Mouse (Mus musculus) limb, embryonic 10.5 days (tissue): Measurements from ENCODE around the gene Pdzd7. TPM values are rescaled to one million over a fixed set of nuclear protein-coding genes. Genes with fewer than 3 reads are reported as not detected.

ENCODE experiments used
- DNase-seq: peaks from one replicate; pipeline ENCODE4 v3.0.0-alpha.2; 2017; ENCODE audit warnings: low spot score
- H3K27ac ChIP-seq: fragments of 300-500 bp; sonication (generic); 2 replicates; pipeline ENCODE4 v1.5.1; 2016; ENCODE audit warnings: mild to moderate bottlenecking
- H3K27me3 ChIP-seq: fragments of 300-500 bp; sonication (generic); 2 replicates; pipeline ENCODE4 v1.6.1; 2016; ENCODE audit warnings: low read depth, mild to moderate bottlenecking; ENCODE audit not compliant: poor library complexity, severe bottlenecking
- H3K36me3 ChIP-seq: fragments of 300-500 bp; sonication (generic); 2 replicates; pipeline ENCODE4 v1.6.1; 2016; ENCODE audit warnings: mild to moderate bottlenecking, moderate library complexity
- H3K4me1 ChIP-seq: fragments of 300-500 bp; sonication (generic); 2 replicates; pipeline ENCODE4 v1.6.1; 2016
- H3K4me3 ChIP-seq: fragments of 300-500 bp; sonication (generic); 2 replicates; pipeline ENCODE4 v1.5.1; 2016; ENCODE audit warnings: mild to moderate bottlenecking, moderate library complexity
- H3K9me3 ChIP-seq: fragments of 300-500 bp; sonication (generic); replicated peaks from 2 replicates; pipeline ENCODE4 v1.6.1; 2016; ENCODE audit warnings: mild to moderate bottlenecking
- WGBS: fragments of 180-500 bp; shearing (Covaris S2); methylation state at CpG from one replicate; pipeline ENCODE4 v1.1.7; 2016; 5-methylcytosine and 5-hydroxymethylcytosine counted together
- polyA plus RNA-seq: library from polyadenylated mRNA; unstranded; fragments of >200 nt; fragmentation: Nextera tagmentation; extraction: Ambion mirVana; gene quantifications from 2 replicates; pipeline ENCODE4 v1.2.1, GENCODE M21; 2016

Gene Pdzd7
- polyA plus RNA-seq, 1 experiment from 2014 or later, result 0.28 TPM

DNA sequence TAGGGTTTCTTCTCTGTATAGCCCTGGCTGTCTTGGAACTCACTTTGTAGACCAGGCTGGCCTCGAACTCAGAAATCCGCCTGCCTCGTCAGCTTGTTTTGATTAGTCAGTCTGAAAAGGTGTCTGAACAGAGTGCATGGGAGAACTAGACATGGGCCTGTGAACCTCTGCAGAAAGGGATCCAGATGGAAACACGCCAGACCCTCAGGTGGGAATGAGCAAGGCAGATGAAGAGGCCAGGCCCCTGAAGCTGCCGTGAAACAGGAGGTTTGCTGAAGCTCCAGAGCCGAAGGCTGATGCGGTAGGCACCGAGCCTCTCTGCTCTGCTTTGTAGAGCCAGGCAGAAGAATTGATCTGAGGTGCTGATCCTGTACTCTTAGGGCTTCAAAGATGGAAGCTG lies 33.3 kb downstream of the Pdzd7 start:
- Histone ChIP-seq H3K27me3 (no peaks in the 10 kb centered on the region), H3K4me1 (peaks cover 54% of the 10 kb centered on the region), H3K27ac (peak overlapping the region; percentile 69; the same call in 1 of the 2 replicates), H3K4me3 (no peak overlapping the region), H3K36me3 (peaks cover 51% of the 10 kb centered on the region), H3K9me3 (no peaks in the 10 kb centered on the region)
- no peak for DNase-seq
- WGBS, result 84% methylated on average over 8 of the region's 8 CpGs

DNA sequence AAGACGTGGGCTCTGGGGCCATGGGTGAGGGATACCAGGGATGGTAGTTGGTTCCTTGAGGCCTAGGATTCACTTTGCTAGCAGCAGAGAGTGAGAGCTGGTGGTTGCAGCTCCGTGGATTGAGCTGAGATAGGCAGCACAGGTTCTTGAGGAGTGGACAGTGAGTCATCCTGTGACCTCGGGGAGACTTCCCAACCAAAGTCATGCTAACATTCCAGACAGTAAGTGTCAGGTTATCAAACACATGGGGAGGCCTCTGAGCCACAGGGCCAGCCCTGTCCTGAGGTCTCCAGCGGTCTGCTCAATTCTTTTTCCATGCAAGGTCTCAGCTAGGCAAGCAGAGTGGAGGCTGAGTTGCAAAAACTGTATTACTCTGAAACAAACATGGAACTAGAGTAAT lies 34.9 kb downstream of the Pdzd7 start:
- H3K9me3 ChIP-seq, result no peaks in the 10 kb centered on the region

DNA sequence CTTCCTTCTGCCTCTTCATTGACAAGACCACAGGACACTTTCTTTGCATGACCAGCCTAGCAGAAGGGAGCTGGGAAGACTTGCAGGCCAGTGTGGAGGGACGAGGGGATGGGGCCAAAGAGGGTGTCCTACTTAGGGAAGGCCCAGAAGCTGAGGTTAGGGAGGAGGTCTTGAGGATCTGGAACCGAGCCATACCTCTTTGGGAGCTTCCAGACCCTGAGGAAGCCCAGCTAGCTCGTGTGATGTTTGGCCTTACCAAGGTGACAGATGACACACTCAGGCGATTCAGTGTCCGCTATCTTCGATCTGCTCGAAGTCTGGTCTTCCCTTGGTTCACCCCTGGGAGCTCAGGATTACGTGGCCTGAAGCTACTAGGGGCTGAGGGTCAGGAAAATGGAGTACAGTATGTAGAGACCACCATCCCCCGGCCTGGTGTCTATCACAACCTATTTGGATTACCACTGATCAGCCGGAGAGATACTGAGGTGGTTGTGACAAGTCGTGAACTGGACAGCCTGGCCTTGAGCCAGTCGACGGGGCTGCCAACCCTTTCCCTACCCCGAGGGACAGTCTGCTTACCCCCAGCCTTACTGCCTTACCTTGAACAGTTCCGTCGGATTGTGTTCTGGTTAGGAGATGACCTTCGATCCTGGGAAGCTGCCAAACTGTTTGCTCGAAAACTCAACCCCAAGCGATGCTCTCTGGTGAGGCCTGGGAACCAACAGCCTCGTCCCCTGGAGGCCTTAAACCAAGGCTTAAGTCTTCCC lies 37.9 kb downstream of the Pdzd7 start:
- Histone ChIP-seq H3K36me3 (peaks cover 80% of the 10 kb centered on the region), H3K27me3 (no peaks in the 10 kb centered on the region), H3K9me3 (no peaks in the 10 kb centered on the region), H3K4me1 (peaks cover 21% of the 10 kb centered on the region), H3K4me3 (peak overlapping the region; percentile 96), H3K27ac (peak overlapping the region; percentile 87)
- peak; percentile 26 for DNase-seq
- 92% methylated on average over 20 of the region's 20 CpGs for WGBS

More for the DNA sequence above, 34.9 kb downstream of the Pdzd7 start:
- H3K36me3 ChIP-seq, result peaks cover 51% of the 10 kb centered on the region
- H3K4me3 ChIP-seq, result no peak overlapping the region
- H3K27me3 ChIP-seq, result no peaks in the 10 kb centered on the region
- peaks cover 44% of the 10 kb centered on the region for H3K4me1 ChIP-seq
- H3K27ac ChIP-seq, result no peak overlapping the region
- DNase-seq, result no peak
- 90% methylated on average over 4 of the region's 4 CpGs for WGBS

DNA sequence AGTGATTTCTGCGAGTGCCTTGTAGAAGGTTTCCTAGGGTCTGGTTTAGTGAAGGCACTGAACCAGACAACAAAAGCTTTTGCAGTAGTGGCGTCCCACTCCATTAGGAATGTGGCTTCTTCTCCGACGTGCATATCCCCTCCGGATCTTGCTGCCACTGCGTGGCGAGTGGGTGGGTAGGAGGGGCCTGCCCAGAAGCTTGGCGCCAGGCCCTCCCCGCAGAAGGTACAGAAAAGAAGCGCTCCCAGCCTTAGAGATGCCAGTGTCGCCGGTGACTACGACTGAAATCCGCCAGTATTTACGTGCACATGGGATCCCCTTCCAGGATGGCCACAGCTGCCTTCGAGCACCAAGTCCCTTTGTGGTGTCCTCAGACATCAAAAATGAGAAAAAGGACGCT lies 38.5 kb downstream of the Pdzd7 start:
- Histone ChIP-seq H3K4me3 (peak overlapping the region; percentile 96), H3K4me1 (peaks cover 17% of the 10 kb centered on the region), H3K27me3 (no peaks in the 10 kb centered on the region), H3K36me3 (peaks cover 80% of the 10 kb centered on the region), H3K9me3 (no peaks in the 10 kb centered on the region), H3K27ac (peak overlapping the region; percentile 87)
- WGBS, result 48% methylated on average over 17 of the region's 17 CpGs
- no peak for DNase-seq

DNA sequence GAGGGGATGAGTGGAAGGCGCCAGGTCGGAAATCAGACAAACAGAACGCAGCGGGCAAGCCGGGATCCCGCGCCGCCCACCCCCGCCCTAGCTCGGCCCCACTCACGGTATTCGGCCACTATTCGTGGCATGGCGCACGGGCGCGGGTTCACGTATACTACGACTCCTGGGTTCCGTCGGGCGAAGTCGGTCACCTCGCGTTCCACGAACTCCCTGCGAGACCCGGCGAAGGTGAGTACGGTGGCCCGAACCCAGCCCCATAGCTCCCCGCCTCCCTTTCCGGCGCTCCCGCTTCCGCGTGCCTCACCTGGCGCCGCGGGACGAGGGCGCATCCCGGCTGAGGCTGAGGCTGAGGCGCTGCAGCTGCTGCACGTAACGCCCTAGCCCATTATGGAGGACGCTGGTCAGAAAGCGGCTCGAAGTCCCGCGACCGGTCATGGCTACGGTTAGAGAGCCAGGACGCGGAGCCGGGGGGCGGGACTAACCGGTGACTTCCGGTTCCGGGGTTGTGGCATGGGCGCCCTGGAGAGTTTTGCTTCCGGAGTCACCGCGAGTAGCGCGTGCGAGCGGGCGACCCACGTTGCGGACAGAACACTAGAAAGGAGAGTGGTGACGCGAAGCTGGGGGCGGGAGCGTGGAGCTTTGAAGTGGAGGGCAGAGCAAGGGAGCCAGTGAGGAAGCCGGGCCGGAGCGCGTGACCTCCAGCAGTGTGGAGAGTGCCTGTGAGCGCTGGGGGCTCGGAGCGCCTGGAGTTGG lies 39.4 kb downstream of the Pdzd7 start, which contains the start of gene Mrpl43:
Mrpl43 (minus strand) TSS at position 486 of the 756 bp plus-strand sequence.
- peak; percentile 98 for DNase-seq
- WGBS, result under 1% methylated on average over 82 of the region's 82 CpGs
- Histone ChIP-seq H3K4me3 (peak within 1 kb of the TSS; percentile 96), H3K36me3 (peaks cover 80% of the 10 kb centered on the region), H3K27ac (peak within 1 kb of the TSS; percentile 87), H3K9me3 (no peaks in the 10 kb centered on the region), H3K27me3 (no peaks in the 10 kb centered on the region), H3K4me1 (peaks cover 17% of the 10 kb centered on the region)

DNA sequence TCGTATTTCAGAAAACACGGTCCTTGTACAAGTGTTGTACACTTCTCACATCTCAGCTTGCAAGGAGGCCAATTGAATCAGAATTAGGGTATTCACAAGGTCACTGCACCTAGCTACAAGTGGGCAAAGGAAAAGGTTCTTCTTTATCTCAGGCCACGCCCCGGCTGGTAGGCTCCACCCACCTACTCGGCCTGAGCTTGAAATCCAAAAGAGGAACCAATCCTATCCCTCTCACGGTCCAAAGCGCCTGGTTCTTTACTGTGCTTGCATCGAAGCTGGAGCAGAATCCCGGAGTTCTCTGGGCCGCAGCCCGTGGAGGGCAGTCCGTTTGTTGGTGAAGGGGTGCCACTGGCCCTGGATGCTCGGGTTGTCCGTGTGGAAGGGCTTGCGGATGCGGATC lies 40.1 kb downstream of the Pdzd7 start, which contains the start of gene Twnk:
Twnk (plus strand) TSS at position 220 of the 400 bp plus-strand sequence.
- Histone ChIP-seq H3K9me3 (no peaks in the 10 kb centered on the region), H3K4me3 (peak within 1 kb of the TSS; percentile 96), H3K27me3 (no peaks in the 10 kb centered on the region), H3K27ac (peak within 1 kb of the TSS; percentile 87), H3K36me3 (peaks cover 80% of the 10 kb centered on the region), H3K4me1 (peaks cover 17% of the 10 kb centered on the region)
- DNase-seq, result peak; percentile 37
- 12% methylated on average over 16 of the region's 16 CpGs for WGBS

DNA sequence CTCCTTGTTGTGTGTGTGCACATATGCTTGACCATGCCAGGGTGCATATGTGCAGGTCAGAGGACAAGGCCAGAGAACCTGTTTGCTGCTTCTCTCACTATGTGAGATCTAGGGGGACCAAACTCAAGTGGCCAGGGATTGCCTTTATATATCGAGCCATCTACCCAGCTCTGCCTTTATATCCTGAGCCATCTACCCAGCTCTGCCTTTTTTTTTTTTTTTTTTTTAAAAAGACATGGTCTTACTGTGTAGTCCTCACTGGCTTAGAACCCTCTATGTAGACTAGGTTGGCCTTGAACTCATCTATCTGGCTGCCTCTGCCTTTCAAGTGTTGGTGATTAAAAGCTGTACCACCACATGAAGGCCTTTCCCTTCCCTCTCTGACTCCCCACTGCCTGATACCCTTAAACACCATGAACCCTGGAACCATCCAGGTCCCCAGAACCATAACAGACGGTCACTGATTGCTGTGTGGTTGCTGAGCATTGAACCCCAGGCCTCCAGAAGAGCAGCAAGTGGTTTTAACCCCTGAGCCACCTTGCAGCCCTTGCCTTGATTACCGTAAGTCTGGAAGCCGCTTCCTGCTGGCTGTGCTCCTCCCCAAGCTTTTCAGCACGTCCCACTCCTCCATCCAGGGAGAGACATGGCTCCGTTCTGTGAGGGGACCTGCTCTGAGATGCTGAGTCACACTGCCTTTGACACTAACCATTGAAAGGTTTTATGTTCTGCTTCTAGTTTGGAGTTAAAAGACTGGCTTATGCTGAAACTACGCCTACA lies 41.6 kb downstream of the Pdzd7 start:
- peaks cover 80% of the 10 kb centered on the region for H3K36me3 ChIP-seq
- H3K27me3 ChIP-seq, result no peaks in the 10 kb centered on the region
- no peak overlapping the region for H3K27ac ChIP-seq
- DNase-seq, result no peak
- whole genome bisulfite sequencing, result 86% methylated on average over 7 of the region's 7 CpGs
- H3K4me1 ChIP-seq, result peaks cover 17% of the 10 kb centered on the region
- H3K9me3 ChIP-seq, result no peaks in the 10 kb centered on the region
- H3K4me3 ChIP-seq, result no peak overlapping the region

DNA sequence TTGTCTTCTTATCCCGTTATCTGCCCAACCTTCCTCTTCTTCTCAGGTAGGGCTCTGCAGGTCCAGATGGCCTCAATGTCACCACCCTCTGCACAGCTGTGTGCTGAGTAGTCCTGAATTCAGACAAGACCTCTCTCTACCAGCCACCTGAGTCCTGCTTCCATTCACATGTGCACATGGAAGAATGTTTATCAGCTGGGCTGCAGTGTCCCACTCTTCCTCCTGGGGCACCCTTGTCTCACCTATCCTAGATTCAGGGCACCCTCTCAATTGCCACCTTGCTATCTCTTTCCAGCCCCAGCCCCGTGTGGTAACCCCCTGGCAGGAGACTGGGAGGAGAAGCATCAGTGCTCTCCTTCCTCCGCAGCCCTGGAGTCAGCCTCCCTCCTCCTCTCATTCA lies 43.2 kb downstream of the Pdzd7 start:
- H3K4me1 ChIP-seq, result peaks cover 13% of the 10 kb centered on the region
- peaks cover 79% of the 10 kb centered on the region for H3K36me3 ChIP-seq
- no peaks in the 10 kb centered on the region for H3K9me3 ChIP-seq
- no peaks in the 10 kb centered on the region for H3K27me3 ChIP-seq
- no peak for DNase-seq
- no peak overlapping the region for H3K27ac ChIP-seq
- no peak overlapping the region for H3K4me3 ChIP-seq
- 64% methylated on average over 3 of the region's 3 CpGs for WGBS

DNA sequence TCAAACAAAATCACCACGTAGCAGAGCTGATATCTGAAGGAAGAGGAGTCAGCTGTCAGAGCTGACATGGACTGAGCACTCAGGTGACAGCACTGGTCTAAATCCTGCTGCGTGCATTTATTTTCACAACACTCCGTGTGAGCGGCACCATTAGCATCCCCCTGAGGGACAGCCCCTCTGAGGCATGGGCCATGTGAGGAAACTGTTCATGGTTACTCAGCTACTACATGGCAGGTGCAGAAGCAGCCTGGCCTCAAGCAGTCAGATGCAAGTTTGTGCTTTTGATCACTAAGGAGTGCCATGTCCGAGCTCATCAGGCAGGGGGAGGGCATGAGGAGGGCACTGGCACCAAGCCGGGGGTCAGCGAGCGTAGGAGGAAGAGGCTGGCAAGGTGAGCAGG lies 45.9 kb downstream of the Pdzd7 start:
- Histone ChIP-seq H3K9me3 (no peaks in the 10 kb centered on the region), H3K4me1 (no peaks in the 10 kb centered on the region; the same call in 1 of the 2 replicates), H3K27ac (no peak overlapping the region), H3K27me3 (no peaks in the 10 kb centered on the region), H3K4me3 (no peak overlapping the region), H3K36me3 (peaks cover 81% of the 10 kb centered on the region)
- no peak for DNase-seq
- WGBS, result 86% methylated on average over 8 of the region's 8 CpGs

DNA sequence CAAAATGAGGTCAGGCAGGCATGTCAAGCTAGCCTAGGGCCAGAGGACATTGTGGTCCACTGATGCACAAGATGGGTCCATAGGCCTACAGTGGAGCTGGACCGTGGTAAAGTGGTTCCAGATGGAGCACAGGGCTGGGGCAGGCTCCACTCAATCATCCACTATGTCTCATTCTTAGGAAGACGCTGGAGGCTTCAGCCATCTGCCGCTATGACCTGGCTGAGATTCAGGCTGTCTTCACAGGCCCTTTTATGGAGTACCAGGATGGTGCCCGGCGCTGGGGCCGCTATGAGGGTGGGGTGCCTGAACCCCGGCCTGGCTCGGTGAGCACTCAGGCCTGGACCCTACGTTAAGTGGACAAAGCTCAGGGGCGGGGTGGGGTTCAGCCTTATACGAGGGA lies 47.7 kb downstream of the Pdzd7 start:
- Histone ChIP-seq H3K27me3 (no peaks in the 10 kb centered on the region), H3K27ac (no peak overlapping the region), H3K36me3 (peaks cover 65% of the 10 kb centered on the region), H3K4me1 (peaks cover 2% of the 10 kb centered on the region), H3K4me3 (no peak overlapping the region), H3K9me3 (no peaks in the 10 kb centered on the region)
- DNase-seq, result no peak
- 78% methylated on average over 11 of the region's 11 CpGs for whole genome bisulfite sequencing

DNA sequence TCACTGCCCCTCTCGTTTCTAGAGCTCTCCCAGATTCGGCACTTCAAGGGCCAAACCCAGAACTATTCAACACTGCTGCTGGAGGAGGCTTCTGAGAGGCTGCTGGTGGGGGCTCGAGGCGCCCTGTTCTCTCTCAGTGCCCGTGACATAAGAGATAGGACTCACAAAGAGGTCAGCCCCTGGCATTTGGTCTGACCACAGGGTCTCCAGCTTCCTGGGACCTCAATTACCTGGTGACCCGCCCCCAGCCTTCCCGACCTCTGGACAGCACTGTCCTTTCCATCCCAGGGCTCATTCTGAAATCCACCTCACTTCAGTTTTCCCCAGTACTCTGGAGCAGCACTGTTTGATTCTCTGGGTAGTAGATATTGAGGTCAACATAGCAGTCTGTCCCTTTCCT lies 52.8 kb downstream of the Pdzd7 start:
- Histone ChIP-seq H3K36me3 (peaks cover 21% of the 10 kb centered on the region; the same call in 1 of the 2 replicates), H3K9me3 (no peaks in the 10 kb centered on the region), H3K27me3 (peaks cover 11% of the 10 kb centered on the region), H3K4me3 (peak overlapping the region; percentile 6; the same call in 1 of the 2 replicates), H3K27ac (peak overlapping the region; percentile 10), H3K4me1 (peaks cover 50% of the 10 kb centered on the region)
- 55% methylated on average over 7 of the region's 7 CpGs for WGBS
- no peak for DNase-seq

DNA sequence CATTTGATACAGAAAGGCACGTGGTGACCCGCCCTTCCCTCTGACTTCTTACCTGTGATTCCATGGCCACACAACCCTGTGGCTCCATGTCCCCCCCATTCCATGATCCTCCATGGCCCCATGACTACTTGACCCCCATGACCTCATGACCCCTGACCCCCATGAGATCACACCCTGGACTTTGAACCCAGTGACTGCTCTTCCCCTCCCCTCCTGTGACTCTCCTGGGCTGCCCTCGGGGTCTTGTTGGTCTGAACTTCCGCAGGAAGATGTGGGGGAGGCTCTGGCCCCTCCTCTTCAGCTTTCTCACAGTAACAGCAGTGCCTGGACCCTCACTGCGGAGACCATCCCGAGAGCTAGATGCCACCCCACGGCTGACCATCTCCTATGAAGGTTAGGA lies 53.3 kb downstream of the Pdzd7 start:
- peaks cover 11% of the 10 kb centered on the region for H3K27me3 ChIP-seq
- WGBS, result 36% methylated on average over 7 of the region's 7 CpGs
- peaks cover 17% of the 10 kb centered on the region; the same call in 1 of the 2 replicates for H3K36me3 ChIP-seq
- peaks cover 50% of the 10 kb centered on the region for H3K4me1 ChIP-seq
- peak overlapping the region; percentile 6; the same call in 1 of the 2 replicates for H3K4me3 ChIP-seq
- peak overlapping the region; percentile 10 for H3K27ac ChIP-seq
- DNase-seq, result no peak
- H3K9me3 ChIP-seq, result no peaks in the 10 kb centered on the region
